Mouse (Mus musculus) neural tube, embryonic 10.5 days (tissue): Measurements from ENCODE around the gene Kl.
A peak's percentile ranks its signal among the peaks of the same experiment; 100 is the strongest.

ENCODE experiments used
- DNase-seq: peaks from one replicate; pipeline ENCODE4 v3.0.0-alpha.2; 2017; ENCODE audit warnings: low spot score; ENCODE audit errors: extremely low spot score

Kl gene

DNA sequence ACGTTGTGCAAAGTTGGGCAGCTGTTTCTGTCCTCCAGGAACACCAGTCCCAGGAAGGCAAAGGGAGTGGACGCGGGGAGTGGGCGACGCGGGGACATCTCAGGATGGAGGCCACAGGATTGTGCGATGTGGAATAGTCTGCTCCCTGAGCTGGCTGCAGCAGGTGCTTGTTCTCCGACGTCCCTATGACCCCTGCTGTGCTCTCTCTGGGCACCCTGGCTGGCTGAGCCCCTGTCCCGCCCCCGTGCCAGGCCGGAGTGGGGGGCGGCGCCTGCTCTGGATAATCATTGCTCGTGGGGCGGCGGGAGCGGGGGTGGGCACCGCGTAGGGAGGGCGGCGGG is at the start of gene Kl:
Gene Kl, plus strand, starts transcription at position 280 of the 341 bp plus-strand sequence.
- no peak for DNase-seq

DNA sequence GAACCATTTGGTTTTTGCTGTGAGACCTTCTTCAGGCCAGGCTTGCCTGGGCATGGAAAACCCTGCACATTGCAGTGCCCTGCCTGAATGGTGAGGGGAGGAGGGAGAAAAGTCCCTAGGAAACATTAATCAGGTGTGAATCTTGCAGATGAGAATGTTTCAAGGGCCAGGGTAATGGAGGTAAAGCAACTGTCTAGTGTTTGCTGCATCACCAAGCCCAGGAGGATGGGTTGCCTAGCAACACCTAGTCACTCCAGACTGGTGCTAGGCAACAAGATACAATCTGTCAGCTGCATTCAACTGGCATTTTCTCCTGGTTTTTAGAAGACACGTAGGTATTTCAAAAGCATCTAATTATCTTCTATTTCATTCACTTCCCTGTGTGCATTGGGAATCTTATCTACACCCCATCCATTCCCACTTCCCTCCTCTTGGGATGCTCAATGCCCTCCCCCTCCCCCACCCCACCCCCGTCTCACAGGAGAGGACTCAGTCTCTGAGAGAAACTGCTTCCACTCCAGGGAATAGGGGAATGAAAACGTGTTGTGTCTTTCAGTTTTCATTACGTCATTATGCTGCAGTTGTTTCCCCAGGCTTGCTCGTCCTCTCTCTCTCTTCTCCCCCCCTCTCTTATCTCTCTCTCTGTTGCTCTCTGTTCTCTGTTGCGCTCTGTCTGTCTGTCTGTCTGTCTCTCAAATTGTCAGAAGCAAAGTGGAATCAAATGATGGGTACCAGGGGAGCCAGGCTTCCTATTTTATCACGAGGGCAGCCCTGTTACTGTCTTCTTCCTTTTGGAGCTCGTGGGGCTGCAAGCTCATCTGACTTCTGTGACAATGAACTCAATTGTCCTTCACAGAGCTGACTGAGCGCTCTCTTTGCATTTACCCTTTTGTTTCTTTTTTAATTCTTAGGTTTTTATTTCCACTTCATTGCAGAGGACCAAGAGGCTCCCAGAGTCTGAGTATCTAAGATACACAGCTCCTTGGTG is 46.1 kb upstream of the Kl start:
- DNase-seq, result peak; percentile 32

DNA sequence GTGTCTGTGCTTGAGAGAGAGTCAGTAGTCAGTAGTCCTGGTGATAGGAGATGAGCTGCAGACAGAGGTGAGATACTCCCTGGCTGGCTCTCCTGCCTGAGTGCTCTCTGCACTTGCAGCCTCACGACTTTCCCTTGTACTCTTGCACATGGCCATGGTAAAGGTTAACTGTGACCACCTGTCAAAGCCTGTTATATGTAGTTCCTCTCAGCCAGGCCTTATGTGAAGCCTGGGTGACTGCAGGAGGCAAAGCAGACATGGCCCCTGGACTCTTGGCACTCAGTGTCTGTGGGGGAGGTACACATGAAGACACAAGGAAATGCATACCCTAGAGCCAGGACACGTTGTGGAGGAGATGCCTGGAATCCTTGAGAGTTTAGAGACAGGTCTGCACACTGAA is 40.3 kb upstream of the Kl start:
- no peak for DNase-seq

DNA sequence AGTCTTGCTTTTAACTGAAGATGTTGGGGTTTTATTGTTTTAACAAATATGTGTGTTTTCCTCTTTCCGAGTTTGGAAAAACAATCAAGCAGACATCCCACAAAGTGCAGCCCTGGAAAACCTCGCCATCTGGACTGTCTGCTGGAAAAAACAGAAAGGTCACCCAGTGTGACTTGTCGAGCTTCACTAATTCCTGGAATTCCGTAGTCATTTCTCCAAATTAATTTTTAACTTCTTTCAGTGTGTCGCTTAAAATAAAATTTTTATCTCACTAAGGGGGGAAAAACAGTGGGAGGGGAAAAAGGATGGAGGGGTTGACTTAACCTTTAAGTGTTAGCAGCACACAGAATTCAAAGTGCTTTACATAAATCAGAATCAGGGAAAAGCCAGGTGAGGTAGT is 39.8 kb upstream of the Kl start:
- DNase-seq, result no peak

DNA sequence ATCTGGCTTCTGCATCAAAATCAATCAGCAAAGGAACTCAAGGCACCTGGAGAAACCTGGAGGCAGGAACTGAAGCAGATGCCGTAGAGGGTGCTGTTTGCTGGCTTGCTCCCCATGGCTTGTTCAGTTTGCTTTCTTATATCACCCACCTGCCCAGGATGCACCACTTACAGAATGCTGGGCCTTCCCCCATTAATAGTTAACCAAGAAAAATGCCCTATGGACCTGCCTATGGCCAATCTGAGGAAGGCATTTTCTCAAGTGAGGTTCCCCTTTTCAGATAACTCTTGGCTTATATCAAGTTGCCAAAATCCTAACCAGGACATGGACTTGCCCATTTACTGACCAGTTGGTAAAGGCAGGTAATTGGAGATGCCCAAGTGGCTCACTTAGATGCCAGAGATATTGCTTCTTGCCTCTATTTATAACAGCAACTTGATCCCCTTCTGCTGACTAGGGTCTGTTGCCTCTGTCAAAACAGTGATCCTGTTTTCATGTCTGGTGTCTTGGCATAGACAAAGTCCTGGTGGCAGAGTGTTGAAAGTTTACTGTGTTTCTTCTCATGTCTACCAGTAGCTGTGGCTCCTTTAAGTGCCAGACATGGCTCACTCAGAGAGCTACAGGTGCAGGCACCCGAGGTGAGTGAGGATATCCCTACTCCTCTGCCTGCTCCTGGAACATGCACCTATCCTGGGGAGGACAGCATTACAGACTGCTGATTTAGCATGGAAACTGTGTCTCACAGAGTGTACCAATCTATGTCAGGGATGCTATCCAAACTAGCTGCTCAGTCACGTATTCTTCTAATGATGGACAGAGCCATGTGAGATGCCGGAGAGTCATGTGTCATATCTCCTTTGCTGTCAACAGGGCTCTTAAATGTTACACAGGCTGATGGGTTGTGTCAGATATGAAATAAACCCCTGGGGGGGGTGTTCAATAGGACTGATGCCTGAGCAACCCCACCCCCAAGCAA is 37.0 kb upstream of the Kl start:
- DNase-seq, result no peak

DNA sequence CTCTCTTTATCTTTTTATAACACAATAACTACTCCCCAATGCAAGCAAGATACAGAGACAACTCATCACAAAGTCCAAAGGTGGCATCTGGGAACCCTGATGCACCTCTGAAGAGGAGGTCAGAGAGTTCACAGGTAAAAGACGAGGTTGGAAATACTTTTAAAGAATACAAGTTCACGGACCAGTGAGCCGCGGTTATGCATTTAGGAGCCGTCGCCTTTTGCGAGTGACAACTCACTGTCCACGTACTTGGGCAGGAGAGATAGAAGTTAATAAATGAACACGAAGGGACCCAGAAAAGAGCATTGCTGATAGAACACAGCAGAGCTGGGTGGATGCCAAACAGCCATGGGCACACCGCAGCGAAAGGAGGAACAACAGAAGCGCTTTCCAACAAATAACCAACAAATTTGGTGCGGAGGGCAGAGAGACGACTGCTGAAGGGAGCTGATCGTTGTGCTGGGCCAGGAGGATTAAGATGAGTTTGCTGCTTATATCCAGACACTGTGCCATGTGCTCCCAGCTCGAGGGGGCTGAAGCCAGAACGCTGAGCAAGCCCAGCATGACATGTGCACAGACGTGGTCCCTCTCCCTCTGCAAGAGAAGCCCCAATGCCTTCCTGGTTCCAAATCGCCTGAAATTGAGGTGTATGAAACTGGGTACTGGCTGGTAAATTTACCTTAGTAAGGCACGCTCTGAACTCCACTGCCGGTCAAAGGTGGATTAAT is 35.1 kb upstream of the Kl start:
- no peak for DNase-seq

DNA sequence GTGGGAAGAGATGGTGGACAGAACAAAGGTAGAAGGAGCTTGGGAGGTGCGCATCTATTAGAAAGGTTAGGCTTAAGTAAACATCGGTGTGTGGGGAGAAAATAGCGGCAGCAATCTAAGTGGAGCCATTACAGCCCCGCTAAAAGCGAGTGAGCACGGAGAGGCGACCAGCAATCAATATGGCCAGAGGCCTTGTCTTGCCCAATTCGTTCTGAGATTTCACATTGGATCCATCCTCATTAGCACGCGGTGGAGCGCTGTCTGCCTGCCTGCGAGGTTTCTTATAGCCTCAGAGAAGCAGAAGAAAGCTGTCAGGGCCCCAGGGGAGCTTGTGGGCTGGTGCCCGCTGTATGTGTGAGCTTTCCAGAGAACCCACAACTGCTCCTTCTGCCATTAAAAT is 33.8 kb upstream of the Kl start:
- DNase-seq, result no peak

DNA sequence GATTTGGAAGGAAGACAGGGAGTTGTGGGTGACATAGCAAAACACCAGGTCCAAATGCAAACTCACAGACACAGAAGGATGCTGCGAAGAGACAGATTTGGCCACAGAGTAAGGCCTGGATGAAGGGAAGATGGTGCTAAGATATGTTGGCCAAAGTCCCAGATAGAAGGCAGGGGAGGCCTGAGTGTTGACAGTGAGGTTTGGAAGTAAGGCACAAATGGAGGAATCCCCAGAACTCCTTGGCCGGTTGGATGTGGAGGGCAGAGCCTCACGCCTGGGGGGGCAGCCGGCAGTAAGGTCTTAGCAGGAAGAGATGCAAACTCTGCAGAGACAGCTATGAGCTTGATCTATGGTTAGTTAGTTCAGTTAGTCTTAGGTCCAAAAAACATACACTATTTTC is 33.1 kb upstream of the Kl start:
- no peak for DNase-seq

DNA sequence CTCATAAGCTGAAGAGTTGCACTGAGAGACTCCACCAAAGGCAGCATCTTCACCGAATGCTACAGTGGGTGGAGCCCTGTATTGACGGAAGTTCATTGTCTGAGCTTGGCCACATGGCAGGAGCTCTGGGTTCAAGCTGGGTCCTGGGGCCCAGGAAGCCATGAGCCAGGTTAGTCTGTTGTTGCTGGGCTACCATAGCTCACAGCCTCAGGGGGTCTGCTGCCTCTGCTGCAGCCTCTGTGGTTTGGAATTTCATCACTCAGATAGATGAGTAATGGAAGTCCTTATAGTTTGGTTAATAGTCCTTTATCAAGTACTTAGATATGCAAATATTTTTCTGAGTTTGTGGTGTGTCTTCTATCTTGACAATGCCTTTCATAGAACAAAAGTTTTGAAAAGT is 32.4 kb upstream of the Kl start:
- DNase-seq, result no peak

DNA sequence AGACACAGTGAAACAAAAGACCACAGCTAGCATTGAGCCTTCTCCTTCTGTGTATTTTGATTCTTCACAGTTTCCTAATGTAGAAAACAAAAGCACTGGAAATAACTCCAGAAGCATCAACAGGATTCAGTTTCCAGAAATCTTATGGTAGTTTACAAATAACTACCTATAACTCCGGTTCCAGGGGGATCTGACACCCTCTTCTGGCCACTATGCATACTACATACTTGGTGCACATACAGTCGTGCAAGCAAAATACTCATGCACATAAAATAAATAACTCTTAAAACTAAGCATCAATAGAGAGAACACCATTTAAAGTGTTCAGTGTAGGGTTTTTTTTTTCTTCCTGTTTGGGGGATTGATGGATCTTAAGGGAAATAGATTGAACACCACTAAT is 23.0 kb upstream of the Kl start:
- no peak for DNase-seq

DNA sequence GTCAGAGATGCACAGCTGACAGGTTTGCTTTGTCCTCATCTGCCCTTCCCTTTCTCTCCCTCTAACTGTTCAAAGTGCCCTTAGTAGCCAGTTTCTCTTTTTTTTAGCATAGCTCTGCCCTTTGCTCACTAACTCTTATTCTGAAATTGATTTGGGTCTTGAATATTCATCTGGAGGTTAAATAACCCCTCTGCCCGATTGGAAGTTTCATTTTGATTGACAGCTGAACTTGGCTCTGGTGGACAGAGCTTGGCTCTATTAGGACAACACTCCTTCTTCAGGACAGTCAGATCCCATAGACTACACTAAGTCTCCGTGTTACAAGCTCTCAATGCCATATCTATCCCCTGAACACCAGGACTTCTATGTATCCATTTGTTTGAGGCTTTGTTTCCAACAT is 19.8 kb upstream of the Kl start:
- DNase-seq, result no peak

DNA sequence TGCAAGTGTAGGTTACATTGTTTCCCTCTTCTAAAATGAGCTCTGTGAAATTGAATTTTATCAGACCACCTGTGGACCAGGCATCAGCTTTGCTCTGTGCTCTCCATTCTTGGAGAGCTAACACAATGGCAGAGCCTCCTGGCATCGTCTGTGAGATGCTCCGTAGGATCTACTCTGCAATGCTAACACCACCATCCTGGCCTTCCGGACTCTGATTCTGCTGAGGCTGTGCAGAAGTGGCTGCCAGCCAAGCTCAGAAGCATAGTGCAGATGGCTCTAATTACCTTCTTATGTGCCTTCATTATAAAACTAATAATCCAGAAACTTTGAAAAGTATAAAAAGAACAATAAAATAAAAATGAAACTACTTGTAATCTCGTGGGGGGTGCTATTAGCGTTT is 16.2 kb upstream of the Kl start:
- DNase-seq, result no peak

DNA sequence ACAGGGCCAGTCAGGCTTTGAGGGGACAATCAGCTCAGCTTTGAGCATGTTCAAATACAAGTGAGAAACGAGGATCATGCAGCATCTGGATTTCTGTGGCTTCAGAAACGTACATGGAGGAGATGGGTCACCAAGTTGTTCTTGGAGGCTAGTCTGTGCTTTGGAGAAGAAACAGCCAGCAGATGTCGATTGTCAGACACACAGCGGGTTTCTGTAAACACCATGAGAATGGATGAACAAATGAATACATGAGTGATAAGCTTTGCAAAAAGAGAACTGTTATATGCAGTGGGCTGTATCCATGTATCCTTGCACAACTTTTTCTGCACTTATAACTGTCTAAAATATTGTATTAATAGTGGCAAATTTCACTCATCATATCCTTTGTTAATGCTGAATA is 15.6 kb upstream of the Kl start:
- no peak for DNase-seq

DNA sequence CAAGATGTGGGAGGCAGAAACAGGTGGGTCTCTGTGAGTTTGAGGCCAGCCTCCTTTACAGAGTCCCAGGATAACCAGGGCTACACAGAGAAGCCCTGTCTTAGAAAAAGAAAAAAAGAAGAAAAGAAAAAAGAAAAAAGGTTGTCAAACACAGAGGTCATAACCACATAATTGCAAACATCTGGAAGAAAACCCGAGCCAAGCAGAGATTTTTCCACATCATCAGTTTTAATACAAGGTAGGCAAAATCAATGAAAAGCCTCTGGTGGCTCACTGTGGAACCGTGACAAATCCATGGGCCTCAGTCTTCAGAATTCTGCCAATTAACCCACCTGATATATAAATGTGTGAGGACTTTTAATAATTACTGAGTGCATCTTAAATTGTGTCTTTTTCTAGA is 14.9 kb upstream of the Kl start:
- DNase-seq, result no peak

DNA sequence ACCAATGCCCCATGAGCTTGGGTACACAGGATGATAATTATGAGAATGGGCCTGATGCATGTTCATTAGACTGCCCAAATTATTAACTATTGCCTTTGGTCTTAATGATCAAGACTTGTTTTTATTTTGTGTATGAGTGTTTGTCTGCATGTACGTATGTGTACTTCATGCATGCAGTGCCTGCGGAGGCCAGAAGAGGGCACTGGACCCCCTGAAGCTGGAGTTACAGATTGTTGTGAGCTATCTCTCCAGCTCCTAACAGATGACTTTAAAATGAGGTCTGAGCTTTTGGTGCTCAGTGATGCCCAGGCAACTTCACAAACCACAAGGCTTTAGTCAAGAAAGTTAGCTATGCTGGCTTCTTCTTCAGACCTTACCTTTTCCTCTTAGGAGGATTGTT is 6.8 kb upstream of the Kl start:
- no peak for DNase-seq

DNA sequence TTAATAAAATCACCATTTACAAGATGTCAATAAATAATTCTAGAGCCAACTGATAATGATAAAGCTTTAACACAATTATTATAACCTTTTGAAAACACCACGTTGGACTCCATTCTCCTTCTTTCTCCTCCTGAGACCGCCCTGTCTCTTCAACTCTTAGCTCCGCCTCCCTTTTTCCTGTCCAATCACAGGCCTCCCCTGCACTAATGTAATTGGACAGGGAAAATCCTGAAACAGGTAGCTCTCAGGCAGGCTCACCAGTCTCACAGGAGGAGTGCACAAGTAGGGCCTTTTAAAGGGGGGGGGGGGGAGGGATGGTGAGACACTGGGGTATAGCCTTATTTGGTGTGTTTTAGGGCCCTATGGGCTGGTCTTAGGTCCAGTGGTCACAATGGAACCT is 3.3 kb upstream of the Kl start:
- DNase-seq, result no peak

DNA sequence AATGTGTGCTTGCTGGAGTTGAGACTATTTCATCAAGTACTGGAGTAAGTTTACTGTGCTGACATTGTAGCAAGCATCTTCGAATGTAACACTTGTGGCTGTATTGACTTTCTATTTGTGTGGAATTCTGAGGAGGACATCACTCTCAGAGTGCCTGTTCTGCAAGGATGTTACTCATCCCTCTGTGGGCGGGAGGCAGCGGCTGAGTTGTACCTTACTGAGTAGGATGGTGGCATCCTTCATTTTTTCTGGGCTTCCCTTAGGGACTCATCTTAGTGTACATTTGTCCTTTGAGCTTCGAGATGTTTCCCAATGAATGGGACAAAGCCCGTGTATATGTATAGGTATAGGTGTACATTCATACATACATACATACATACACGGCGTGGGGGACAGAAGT is 1.1 kb upstream of the Kl start:
- no peak for DNase-seq

DNA sequence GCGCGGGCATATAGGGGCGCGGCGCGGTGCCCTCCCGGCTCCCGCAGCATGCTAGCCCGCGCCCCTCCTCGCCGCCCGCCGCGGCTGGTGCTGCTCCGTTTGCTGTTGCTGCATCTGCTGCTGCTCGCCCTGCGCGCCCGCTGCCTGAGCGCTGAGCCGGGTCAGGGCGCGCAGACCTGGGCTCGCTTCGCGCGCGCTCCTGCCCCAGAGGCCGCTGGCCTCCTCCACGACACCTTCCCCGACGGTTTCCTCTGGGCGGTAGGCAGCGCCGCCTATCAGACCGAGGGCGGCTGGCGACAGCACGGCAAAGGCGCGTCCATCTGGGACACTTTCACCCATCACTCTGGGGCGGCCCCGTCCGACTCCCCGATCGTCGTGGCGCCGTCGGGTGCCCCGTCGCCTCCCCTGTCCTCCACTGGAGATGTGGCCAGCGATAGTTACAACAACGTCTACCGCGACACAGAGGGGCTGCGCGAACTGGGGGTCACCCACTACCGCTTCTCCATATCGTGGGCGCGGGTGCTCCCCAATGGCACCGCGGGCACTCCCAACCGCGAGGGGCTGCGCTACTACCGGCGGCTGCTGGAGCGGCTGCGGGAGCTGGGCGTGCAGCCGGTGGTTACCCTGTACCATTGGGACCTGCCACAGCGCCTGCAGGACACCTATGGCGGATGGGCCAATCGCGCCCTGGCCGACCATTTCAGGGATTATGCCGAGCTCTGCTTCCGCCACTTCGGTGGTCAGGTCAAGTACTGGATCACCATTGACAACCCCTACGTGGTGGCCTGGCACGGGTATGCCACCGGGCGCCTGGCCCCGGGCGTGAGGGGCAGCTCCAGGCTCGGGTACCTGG is 488 bp downstream of the Kl start:
- DNase-seq, result peak; percentile 55

DNA sequence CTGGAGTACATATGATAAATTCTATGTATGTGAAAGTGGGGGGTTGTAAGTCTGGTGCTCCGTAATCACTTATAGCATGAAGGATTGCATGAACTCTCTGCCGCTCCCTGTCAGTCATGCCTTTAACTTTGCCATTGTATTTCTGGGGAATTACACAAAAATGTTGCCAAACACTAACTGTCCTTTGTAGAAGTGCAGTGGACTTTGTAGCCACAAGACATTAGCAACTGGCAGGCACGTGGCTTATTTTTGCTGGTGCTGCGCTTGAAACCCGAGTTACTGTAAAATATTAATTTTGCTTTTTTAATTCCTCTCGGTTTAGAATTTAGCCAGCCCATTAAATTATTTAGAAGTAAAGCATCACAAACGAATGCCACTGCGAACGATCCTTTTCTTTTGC is 2.4 kb downstream of the Kl start:
- DNase-seq, result no peak

DNA sequence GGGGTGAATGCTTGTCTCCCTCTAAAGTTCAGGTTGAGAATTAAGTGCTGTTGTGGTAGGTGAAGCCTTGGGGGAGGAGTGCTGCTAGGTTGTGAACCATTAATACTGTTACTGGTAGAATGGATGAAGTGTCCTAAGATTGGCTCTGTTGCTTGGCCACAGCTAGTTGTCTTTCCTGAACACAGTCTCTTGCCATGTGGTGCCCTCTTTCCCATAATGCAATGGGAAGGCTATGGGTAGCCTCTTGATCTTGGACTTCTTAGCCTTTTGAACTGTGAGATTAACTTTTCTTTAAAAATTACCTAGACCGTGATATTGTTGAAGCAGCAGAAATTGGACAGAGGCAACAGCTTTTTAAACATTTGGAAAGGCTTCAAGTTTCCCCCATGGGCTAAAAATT is 7.5 kb downstream of the Kl start:
- DNase-seq, result no peak

DNA sequence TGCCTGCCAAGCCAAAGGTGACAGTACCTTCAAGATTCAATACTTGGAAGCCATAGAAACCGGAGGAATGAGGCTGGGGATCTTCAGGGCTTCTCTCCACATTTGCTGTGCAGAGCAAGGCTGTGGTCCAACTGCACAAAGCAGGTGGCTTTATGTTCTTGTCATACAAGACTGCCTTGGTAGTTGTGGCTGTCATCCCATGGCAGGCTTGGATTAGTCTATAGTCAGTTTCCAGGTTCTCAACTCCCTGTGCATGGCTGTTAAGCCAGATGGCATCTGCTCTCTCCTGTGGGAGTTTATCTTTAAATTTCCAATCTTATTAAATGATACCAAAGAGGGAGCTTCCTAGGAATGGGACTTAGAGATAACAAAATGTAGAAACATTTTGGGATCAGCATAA is 9.2 kb downstream of the Kl start:
- no peak for DNase-seq
